Mouse (Mus musculus) CH12.LX (cell line): ENCODE data around the gene Phtf1. TPM values are rescaled to one million over a fixed set of nuclear protein-coding genes. Genes with fewer than 3 reads are reported as not detected.

Experiments
- DNase-seq: peaks from one replicate; pipeline ENCODE4 v3.0.0-alpha.2; 2013; ENCODE audit errors: extremely low read depth
- H3K27ac ChIP-seq: 2 replicates; pipeline ENCODE4 v1.5.1; 2012; ENCODE audit warnings: low read depth, mild to moderate bottlenecking, control low read depth, moderate library complexity; ENCODE audit not compliant: insufficient read depth
- H3K27me3 ChIP-seq: replicated peaks from 2 replicates; pipeline ENCODE3; 2012; ENCODE audit warnings: inconsistent platforms
- H3K36me3 ChIP-seq, 2 experiments: replicated peaks in 1 of 2; 2 replicates each; pipeline versions ENCODE3 to v1.6.1; 2012; ENCODE audit warnings: inconsistent platforms in 1 of 2, low read length in 1 of 2, mild to moderate bottlenecking in 1 of 2, mixed read lengths in 1 of 2, moderate library complexity in 1 of 2; ENCODE audit not compliant: control insufficient read depth in 1 of 2, insufficient read depth in 1 of 2
- H3K4me1 ChIP-seq, 2 experiments: 2 replicates each; pipeline ENCODE4 v1.6.1; 2012; ENCODE audit warnings: inconsistent platforms in 1 of 2, moderate library complexity in 1 of 2; ENCODE audit not compliant: insufficient read depth in 2 of 2, control insufficient read depth in 1 of 2
- H3K4me2 ChIP-seq: 2 replicates; pipeline ENCODE4 v1.6.1; 2012; ENCODE audit warnings: low read depth, mild to moderate bottlenecking, control low read depth; ENCODE audit not compliant: poor library complexity, insufficient read depth, severe bottlenecking
- H3K4me3 ChIP-seq, 3 experiments: fragments of 150-350 bp in 1 of 3; sonication (generic) in 1 of 3; replicated peaks in 1 of 3; 2 replicates each; pipeline versions ENCODE3 to v1.5.1; 2011 to 2012; ENCODE audit warnings: low read depth in 2 of 3, low read length in 2 of 3, mild to moderate bottlenecking in 2 of 3, moderate library complexity in 2 of 3, control low read depth in 1 of 3, improper control_type of control experiment in 1 of 3, inconsistent platforms in 1 of 3, mixed read lengths in 1 of 3; ENCODE audit not compliant: poor library complexity in 1 of 3
- H3K79me2 ChIP-seq: replicated peaks from 2 replicates; pipeline ENCODE4 v1.6.1; 2012; ENCODE audit warnings: mild to moderate bottlenecking, moderate library complexity; ENCODE audit not compliant: control insufficient read depth, poor library complexity, insufficient read depth, severe bottlenecking; ENCODE audit errors: extremely low read depth
- H3K9ac ChIP-seq: 2 replicates; pipeline ENCODE4 v1.6.1; 2012; ENCODE audit warnings: low read depth, mild to moderate bottlenecking, control low read depth, moderate library complexity; ENCODE audit not compliant: insufficient read depth
- H3K9me3 ChIP-seq: replicated peaks from 2 replicates; pipeline ENCODE3; 2012; ENCODE audit warnings: low read length, inconsistent platforms, mixed read lengths
- CHD1 ChIP-seq: IDR thresholded peaks from 2 replicates; pipeline ENCODE4 v1.6.1; 2012; ENCODE audit warnings: low read depth, low read length, improper control_type of control experiment, inconsistent platforms
- CTCF ChIP-seq, 2 experiments: IDR thresholded peaks in 1 of 2; conservative IDR thresholded peaks in 1 of 2; 2 replicates each; pipeline ENCODE4 v1.5.1; 2011 to 2012; ENCODE audit warnings: low read depth in 2 of 2, low read length in 2 of 2, improper control_type of control experiment in 1 of 2, inconsistent platforms in 1 of 2, mild to moderate bottlenecking in 1 of 2, moderate library complexity in 1 of 2
- E2F4 ChIP-seq: IDR thresholded peaks from 2 replicates; pipeline ENCODE4 v1.6.1; 2011; ENCODE audit warnings: low read depth, low read length, improper control_type of control experiment; ENCODE audit not compliant: insufficient replicate concordance
- EP300 ChIP-seq: IDR thresholded peaks from 2 replicates; pipeline ENCODE4 v1.6.1; 2011; ENCODE audit warnings: low read length, improper control_type of control experiment
- GABPA ChIP-seq: IDR thresholded peaks from 2 replicates; pipeline ENCODE4 v1.6.1; 2012; ENCODE audit warnings: low read depth, low read length, improper control_type of control experiment, inconsistent platforms; ENCODE audit not compliant: insufficient replicate concordance
- HCFC1 ChIP-seq: IDR thresholded peaks from 2 replicates; pipeline ENCODE4 v1.6.1; 2012; ENCODE audit warnings: low read depth, mild to moderate bottlenecking, inconsistent platforms, low read length, improper control_type of control experiment
- JUND ChIP-seq: conservative IDR thresholded peaks from 2 replicates; pipeline ENCODE4 v1.6.1; 2011; ENCODE audit warnings: low read depth, low read length, improper control_type of control experiment
- MAZ ChIP-seq: IDR thresholded peaks from 2 replicates; pipeline ENCODE4 v1.6.1; 2012; ENCODE audit warnings: low read depth, mild to moderate bottlenecking, inconsistent platforms, low read length, improper control_type of control experiment, moderate library complexity
- MXI1 ChIP-seq: IDR thresholded peaks from 2 replicates; pipeline ENCODE4 v1.6.1; 2011; ENCODE audit warnings: mild to moderate bottlenecking, low read depth, low read length, improper control_type of control experiment
- MYC ChIP-seq: IDR thresholded peaks from 2 replicates; pipeline ENCODE4 v1.6.1; 2011; ENCODE audit warnings: low read depth, mild to moderate bottlenecking, improper control_type of control experiment, low read length
- NELFE ChIP-seq: IDR thresholded peaks from 2 replicates; pipeline ENCODE4 v1.6.1; 2011; ENCODE audit warnings: low read depth, low read length, improper control_type of control experiment
- NRF1 ChIP-seq: IDR thresholded peaks from 2 replicates; pipeline ENCODE4 v1.6.1; 2014; ENCODE audit warnings: low read depth, mild to moderate bottlenecking, inconsistent platforms, low read length, improper control_type of control experiment, moderate library complexity
- POLR2A ChIP-seq: IDR thresholded peaks from 2 replicates; pipeline ENCODE4 v1.6.1; 2011; ENCODE audit warnings: low read depth, mild to moderate bottlenecking, improper control_type of control experiment, low read length
- RAD21 ChIP-seq: IDR thresholded peaks from 2 replicates; pipeline ENCODE4 v1.6.1; 2011; ENCODE audit warnings: low read depth, mild to moderate bottlenecking, low read length, improper control_type of control experiment, moderate library complexity
- RCOR1 ChIP-seq: conservative IDR thresholded peaks from 2 replicates; pipeline ENCODE4 v1.6.1; 2012; ENCODE audit warnings: low read depth, mild to moderate bottlenecking, inconsistent platforms, low read length, improper control_type of control experiment
- SMC3 ChIP-seq: IDR thresholded peaks from 2 replicates; pipeline ENCODE4 v1.6.1; 2011; ENCODE audit warnings: low read depth, low read length, improper control_type of control experiment
- TCF12 ChIP-seq: IDR thresholded peaks from 2 replicates; pipeline ENCODE4 v1.6.1; 2014; ENCODE audit warnings: low read depth, mild to moderate bottlenecking, inconsistent platforms, low read length, improper control_type of control experiment
- UBTF ChIP-seq: IDR thresholded peaks from 2 replicates; pipeline ENCODE4 v1.6.1; 2012; ENCODE audit warnings: low read depth, mild to moderate bottlenecking, inconsistent platforms, low read length, improper control_type of control experiment, moderate library complexity
- USF1 ChIP-seq: IDR thresholded peaks from 2 replicates; pipeline ENCODE4 v1.6.1; 2014; ENCODE audit warnings: low read depth, mild to moderate bottlenecking, inconsistent platforms, low read length, improper control_type of control experiment
- ZNF384 ChIP-seq: IDR thresholded peaks from 2 replicates; pipeline ENCODE4 v1.6.1; 2012; ENCODE audit warnings: low read depth, low read length, improper control_type of control experiment, inconsistent platforms
- dilution Hi-C: fragments of 300-500 bp; cut with MboI; formaldehyde crosslinking; loops from 2 replicates; pipeline ENCODE4 v1.14.3; 2020; ENCODE audit warnings: low sequenced_read_pairs; ENCODE audit not compliant: extremely low pct_unique_long_range_greater_than_20kb, extremely low pct_ligation_motif_present
- in situ Hi-C: fragments of 300-500 bp; cut with MboI; formaldehyde crosslinking; loops from 3 replicates; pipeline ENCODE4 v1.14.3; 2019; ENCODE audit warnings: low sequenced_read_pairs, low pct_ligation_motif_present, low pct_unique_long_range_greater_than_20kb, mixed read lengths
- polyA plus RNA-seq: library from polyadenylated mRNA; unstranded; fragments of >175 nt; gene quantifications from 2 replicates; pipeline ENCODE4 v1.2.1, GENCODE M21; 2012; ENCODE audit warnings: low read depth; ENCODE audit not compliant: insufficient read length
- total RNA-seq, 2 experiments: library from RNA; depleted of rRNA; stranded (reverse); fragments of 300-350 nt in 1 of 2; fragments of >200 nt in 1 of 2; gene quantifications; 2 replicates each; pipeline ENCODE4 v1.2.3; 2012 to 2014

The Phtf1 gene
- total and polyA plus RNA-seq, 3 experiments = 21.2 to 42.4 (median 37.1) TPM

DNA sequence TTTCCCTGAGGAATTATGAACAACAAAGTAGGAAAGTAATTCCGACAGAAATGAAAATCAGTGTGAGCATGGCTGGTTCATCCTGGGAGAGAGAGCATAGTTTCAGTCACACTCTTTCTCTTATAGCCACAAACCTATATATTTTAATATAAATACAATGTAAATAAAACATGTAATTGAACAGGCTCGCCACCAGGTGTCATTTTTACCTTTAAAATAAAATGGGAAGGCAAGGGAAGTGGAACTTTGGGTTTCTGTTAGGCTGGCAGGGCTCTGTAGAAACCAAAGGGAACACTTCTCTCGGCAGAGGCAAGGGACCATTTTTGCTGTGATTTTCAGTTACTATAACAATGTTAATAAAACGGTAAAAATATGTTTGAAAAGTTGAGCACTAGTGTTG lies 51.5 kb downstream of the Phtf1 start:
- no peaks in the 10 kb centered on the region for H3K4me1 ChIP-seq
- H3K4me2 ChIP-seq = no peak overlapping the region
- no peak overlapping the region for H3K4me3 ChIP-seq
- TF ChIP-seq CTCF (conservative IDR thresholded peaks at IDR 0.05 in 1 of 2, IDR thresholded peaks at IDR 0.05 in 1 of 2; ENCODE audit: low read depth in 2 of 2, low read length in 2 of 2) (peak in 1 of 2 experiments; percentile 45; a peak in 2 of 4 replicates), GABPA (no peak), JUND (no peak), RAD21 (peak; percentile 37), NRF1 (no peak), MAZ (no peak), SMC3 (peak; percentile 29)
- TF ChIP-seq, all 38 proteins: peak for 3
- in situ Hi-C loops (loop anchor here (25.0 kb wide), 1 partner anchor 418 kb away; no protein-coding TSS in a partner anchor), dilution Hi-C loops (no loop called here)
- no peak overlapping the region for H3K9ac ChIP-seq
- H3K79me2 ChIP-seq = no peaks in the 10 kb centered on the region
- no peaks in the 10 kb centered on the region for H3K9me3 ChIP-seq
- peaks cover 11 to 52% of the 10 kb centered on the region in 2 experiments for H3K36me3 ChIP-seq
- H3K27ac ChIP-seq = no peak overlapping the region
- H3K27me3 ChIP-seq = no peaks in the 10 kb centered on the region
- no peak for DNase-seq

DNA sequence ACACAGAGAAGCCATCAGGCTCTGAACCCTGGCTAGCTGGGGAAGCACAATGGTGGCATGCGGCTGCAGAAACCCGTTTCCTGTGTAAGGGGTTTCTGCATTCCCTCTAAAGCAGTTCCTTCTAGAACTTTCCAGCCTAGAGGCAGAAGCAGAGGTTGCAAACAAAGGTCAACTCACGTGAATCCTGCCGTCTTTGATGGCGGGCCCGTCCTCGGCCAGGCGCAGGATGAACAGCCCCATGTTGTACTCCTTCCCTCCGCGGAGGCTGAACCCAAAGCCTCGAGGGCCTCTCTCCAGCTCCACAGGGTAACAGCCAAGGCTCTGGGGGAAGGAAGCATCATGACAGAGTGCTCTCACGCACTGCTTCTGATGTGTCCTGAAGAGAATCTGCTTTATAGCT lies 52.2 kb downstream of the Phtf1 start:
- Histone ChIP-seq H3K4me3 (no peak overlapping the region), H3K9me3 (no peaks in the 10 kb centered on the region), H3K79me2 (no peaks in the 10 kb centered on the region), H3K4me2 (no peak overlapping the region), H3K27me3 (no peaks in the 10 kb centered on the region), H3K9ac (no peak overlapping the region), H3K36me3 (peaks cover 6 to 45% of the 10 kb centered on the region in 2 experiments), H3K27ac (no peak overlapping the region), H3K4me1 (no peaks in the 10 kb centered on the region)
- in situ Hi-C loops = loop anchor here (25.0 kb wide), 1 partner anchor 417 kb away; no protein-coding TSS in a partner anchor
- dilution Hi-C loops = no loop called here
- no peak for TF ChIP-seq TCF12
- TF ChIP-seq MYC = no peak
- no peak for TF ChIP-seq EP300
- no peak for TF ChIP-seq NRF1
- DNase-seq = no peak

DNA sequence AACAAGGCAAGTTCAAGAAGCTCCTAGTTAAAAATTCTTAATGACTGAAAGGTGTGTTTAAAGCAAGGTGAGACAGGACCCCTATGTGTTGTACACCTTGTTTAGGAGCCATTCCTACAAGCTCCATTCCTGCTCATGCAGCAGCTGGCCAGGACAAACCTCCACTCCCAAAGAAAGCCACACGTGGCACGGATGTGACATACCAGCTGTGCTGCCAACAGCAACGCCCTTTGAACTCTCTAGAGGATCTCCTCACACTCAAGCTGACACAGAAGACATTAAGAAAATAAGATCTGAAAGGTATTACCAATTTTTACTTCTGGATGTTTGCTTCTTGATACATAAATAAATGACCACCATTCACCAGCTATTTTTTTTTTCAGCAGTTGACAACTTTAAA lies 59.0 kb downstream of the Phtf1 start:
- DNase-seq = no peak
- Histone ChIP-seq H3K27ac (no peak overlapping the region), H3K27me3 (no peaks in the 10 kb centered on the region), H3K4me3 (no peak overlapping the region), H3K36me3 (peaks cover 2 to 13% of the 10 kb centered on the region in 2 experiments), H3K9me3 (no peaks in the 10 kb centered on the region), H3K4me1 (no peaks in the 10 kb centered on the region), H3K4me2 (no peak overlapping the region), H3K79me2 (no peaks in the 10 kb centered on the region), H3K9ac (no peak overlapping the region)
- TF ChIP-seq USF1 (no peak), JUND (no peak), ZNF384 (no peak), CTCF (conservative IDR thresholded peaks at IDR 0.05 in 1 of 2, IDR thresholded peaks at IDR 0.05 in 1 of 2; ENCODE audit: low read depth in 2 of 2, low read length in 2 of 2) (no peak), MXI1 (no peak), HCFC1 (no peak), EP300 (no peak), NELFE (no peak), CHD1 (no peak), RCOR1 (no peak), UBTF (no peak), E2F4 (no peak), POLR2A (no peak)
- dilution Hi-C loops = no loop called here
- in situ Hi-C loops = no loop called here
